Mouse (Mus musculus) 3T3-L1 (cell line): Measurements from ENCODE around the gene Pex5.

Experiments used
- DNase-seq: peaks from one replicate; pipeline ENCODE4 v3.0.0-alpha.2; 2015; ENCODE audit warnings: low read depth, low spot score

Pex5 gene

GRCm38 (mm10) chr6:124360549-124360948 is 54.3 kb downstream of the Pex5 start:
- DNase-seq = no peak

DNA sequence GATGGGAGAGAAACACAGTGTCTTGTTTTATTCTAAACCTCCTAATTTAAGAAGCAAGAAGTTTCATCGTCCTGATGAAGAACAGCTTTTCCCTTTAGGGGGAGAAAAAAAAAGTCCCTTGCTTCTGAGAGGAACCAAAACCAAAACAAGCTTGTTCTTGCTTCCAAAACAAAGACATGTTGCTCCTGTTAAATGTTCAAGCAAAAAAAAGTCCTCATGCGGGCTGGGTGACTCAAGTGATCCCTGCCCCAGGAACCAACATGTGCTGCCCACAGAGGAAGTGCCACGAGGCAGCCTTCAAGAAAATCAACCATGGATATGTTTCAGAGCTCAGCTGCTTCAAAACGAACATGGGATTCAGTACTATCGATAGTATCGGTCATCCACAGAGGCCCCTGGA is 55.9 kb downstream of the Pex5 start:
- DNase-seq = no peak

- DNase-seq = peak; percentile 50
Observed at GRCm38 (mm10) chr6:124353246-124353645, 61.6 kb downstream of the Pex5 start.
